Mouse (Mus musculus): ENCODE measurements around the gene Bloc1s3. TPM values are rescaled to one million over a fixed set of nuclear protein-coding genes. Genes with fewer than 3 reads are reported as not detected.

Bloc1s3 gene
- total RNA-seq, 2 experiments from 2014 or later = 6.4 to 7.0 TPM

GRCm38 (mm10) chr7:19483281-19483680, 24.9 kb downstream of the Bloc1s3 start:
- DNase-seq (ENCODE audit: low spot score in 2 of 2) = no peak

- no peak for DNase-seq (ENCODE audit: low spot score in 2 of 2)
Measured at GRCm38 (mm10) chr7:19477624-19478384, 30.4 kb downstream of the Bloc1s3 start.

GRCm38 (mm10) chr7:19477084-19477483, 31.1 kb downstream of the Bloc1s3 start:
- DNase-seq (ENCODE audit: low spot score in 2 of 2) = no peak

GRCm38 (mm10) chr7:19473875-19474443, 34.2 kb downstream of the Bloc1s3 start:
- DNase-seq (ENCODE audit: low spot score in 2 of 2) = peak; percentile 65 to 72

- DNase-seq (ENCODE audit: low spot score in 2 of 2) = no peak
Measured at GRCm38 (mm10) chr7:19472403-19472802, 35.8 kb downstream of the Bloc1s3 start.

- no peak for DNase-seq (ENCODE audit: low spot score in 2 of 2)
Measured at GRCm38 (mm10) chr7:19470308-19470707, 37.9 kb downstream of the Bloc1s3 start.

- no peak for DNase-seq (ENCODE audit: low spot score in 2 of 2)
Measured at GRCm38 (mm10) chr7:19469404-19469803, 38.8 kb downstream of the Bloc1s3 start.

- no peak for DNase-seq (ENCODE audit: low spot score in 2 of 2)
Measured at GRCm38 (mm10) chr7:19468279-19468678, 39.9 kb downstream of the Bloc1s3 start.

GRCm38 (mm10) chr7:19467638-19468037, 40.5 kb downstream of the Bloc1s3 start:
- no peak for DNase-seq (ENCODE audit: low spot score in 2 of 2)

- DNase-seq (ENCODE audit: low spot score in 2 of 2) = no peak
Measured at GRCm38 (mm10) chr7:19466602-19467145, 41.5 kb downstream of the Bloc1s3 start.

- DNase-seq (ENCODE audit: low spot score in 2 of 2) = peak in 1 of 2 experiments; percentile 68
Measured at GRCm38 (mm10) chr7:19464367-19465307, 43.5 kb downstream of the Bloc1s3 start.

GRCm38 (mm10) chr7:19462884-19463381, 45.2 kb downstream of the Bloc1s3 start, which contains the start of gene Exoc3l2:
TSS of gene Exoc3l2 (plus strand) at chr7:19463331.
- no peak for DNase-seq (ENCODE audit: low spot score in 2 of 2)

- no peak for DNase-seq (ENCODE audit: low spot score in 2 of 2)
Measured at GRCm38 (mm10) chr7:19462443-19462842, 45.7 kb downstream of the Bloc1s3 start.

GRCm38 (mm10) chr7:19461488-19461887, 46.7 kb downstream of the Bloc1s3 start:
- DNase-seq (ENCODE audit: low spot score in 2 of 2) = peak; percentile 81 to 87

- no peak for DNase-seq (ENCODE audit: low spot score in 2 of 2)
Measured at GRCm38 (mm10) chr7:19460500-19460899, 47.7 kb downstream of the Bloc1s3 start.

GRCm38 (mm10) chr7:19459144-19459870, 48.9 kb downstream of the Bloc1s3 start:
- DNase-seq (ENCODE audit: low spot score in 2 of 2) = no peak

GRCm38 (mm10) chr7:19458591-19459111, 49.5 kb downstream of the Bloc1s3 start, which contains the start of gene Mark4:
TSS of gene Mark4 (minus strand) at chr7:19458821.
- DNase-seq (ENCODE audit: low spot score in 2 of 2) = peak; percentile 72 to 75

GRCm38 (mm10) chr7:19458072-19458486, 50.1 kb downstream of the Bloc1s3 start:
- DNase-seq (ENCODE audit: low spot score in 2 of 2) = peak in 1 of 2 experiments; percentile 60

GRCm38 (mm10) chr7:19457414-19458071, 50.6 kb downstream of the Bloc1s3 start:
- no peak for DNase-seq (ENCODE audit: low spot score in 2 of 2)
